Mouse (Mus musculus) regulatory T cell (primary cell): ENCODE data around the gene Gm49673.

Source experiments
- in situ Hi-C: fragments of 300-600 bp; cut with MboI, MseI; formaldehyde crosslinking; loops from one replicate; pipeline ENCODE4 v1.15.1; 2025; ENCODE audit warnings: high pct_unique_total_duplicates

Gm49673 gene

GRCm38 (mm10) chr17:8046178-8046577 lies 101.4 kb downstream of the Gm49673 start:
- in situ Hi-C loops, result loop anchor here (25.0 kb wide), 1 partner anchor 484 kb away; no protein-coding TSS in a partner anchor

GRCm38 (mm10) chr17:8041197-8041596 lies 106.4 kb downstream of the Gm49673 start:
- in situ Hi-C loops, result loop anchor here (25.0 kb wide), 1 partner anchor 479 kb away; no protein-coding TSS in a partner anchor

GRCm38 (mm10) chr17:8039916-8040635 lies 107.5 kb downstream of the Gm49673 start:
- in situ Hi-C loops, result loop anchor here (25.0 kb wide), 1 partner anchor 478 kb away; no protein-coding TSS in a partner anchor

GRCm38 (mm10) chr17:8036976-8037375 lies 110.6 kb downstream of the Gm49673 start:
- in situ Hi-C loops, result loop anchor here (25.0 kb wide), 1 partner anchor 475 kb away; no protein-coding TSS in a partner anchor
